Mouse (Mus musculus): ENCODE measurements around the gene Ing3. TPM values are rescaled to one million over a fixed set of nuclear protein-coding genes. Genes with fewer than 3 reads are reported as not detected.

Ing3 gene
- polyA plus RNA-seq, 1 experiment: 19.3 TPM

DNA sequence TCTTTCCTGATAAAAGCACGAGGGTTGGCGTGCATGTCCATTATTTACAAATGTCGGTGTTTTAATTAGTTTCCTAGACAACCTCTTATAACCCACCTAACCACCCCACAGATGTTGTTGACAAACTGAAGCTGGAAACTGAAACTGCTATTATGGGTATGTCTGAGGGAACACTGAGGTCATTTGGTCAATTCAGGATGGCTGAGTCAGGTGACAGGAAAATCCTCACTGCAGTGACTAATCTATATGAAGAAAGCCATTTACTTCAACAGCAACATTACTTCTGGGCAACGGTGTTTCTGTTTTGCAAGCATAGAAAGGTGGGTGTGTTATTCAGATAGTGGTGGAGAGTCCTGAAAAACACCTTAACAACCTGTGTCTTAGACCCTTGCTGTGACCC lies 48.8 kb downstream of the Ing3 start:
- DNase-seq: no peak
- Histone ChIP-seq H3K4me3 (replicated peaks; ENCODE audit: insufficient read depth, low read depth, low read length) (no peak overlapping the region), H3K27me3 (ENCODE audit: control insufficient read depth, insufficient read depth, low read length) (no peaks in the 10 kb centered on the region; the same call in 1 of the 2 replicates), H3K4me1 (ENCODE audit: control insufficient read depth, insufficient read depth, low read length) (no peaks in the 10 kb centered on the region), H3K27ac (ENCODE audit: insufficient read depth, low read length) (no peak overlapping the region)
- TF ChIP-seq CTCF (IDR thresholded peaks at IDR 0.05; ENCODE audit: borderline replicate concordance, insufficient read depth, low read depth, low read length) (no peak), POLR2A (IDR thresholded peaks at IDR 0.05; ENCODE audit: borderline replicate concordance, insufficient read depth, low read length) (no peak)
- 68% methylated on average over 4 of the region's 4 CpGs for whole genome bisulfite sequencing

DNA sequence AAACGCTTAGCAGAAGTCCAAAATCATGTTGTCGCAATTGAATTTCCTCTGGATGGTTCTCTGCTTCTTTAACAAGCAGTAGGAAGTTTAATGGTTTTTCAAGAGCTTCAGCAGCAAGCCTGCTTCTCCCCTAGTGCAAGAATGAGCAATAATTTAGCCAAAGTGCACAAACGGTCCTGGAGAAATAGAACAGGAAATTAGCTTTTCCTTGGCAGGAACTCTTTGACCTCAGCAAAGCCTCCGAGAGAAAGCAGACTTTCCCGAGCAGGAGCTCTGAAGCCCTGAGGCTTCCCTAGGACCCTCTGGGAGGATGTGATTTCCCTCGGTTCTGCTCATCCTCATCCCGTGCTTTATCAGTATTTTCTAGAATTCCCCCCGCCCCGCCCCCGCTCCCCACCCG lies 49.7 kb downstream of the Ing3 start:
- no peak overlapping the region for H3K27ac ChIP-seq (ENCODE audit: insufficient read depth, low read length)
- no peaks in the 10 kb centered on the region for H3K4me1 ChIP-seq (ENCODE audit: control insufficient read depth, insufficient read depth, low read length)
- no peak overlapping the region for H3K4me3 ChIP-seq (replicated peaks; ENCODE audit: insufficient read depth, low read depth, low read length)
- DNase-seq: no peak
- TF ChIP-seq POLR2A (IDR thresholded peaks at IDR 0.05; ENCODE audit: borderline replicate concordance, insufficient read depth, low read length): no peak
- H3K27me3 ChIP-seq (ENCODE audit: control insufficient read depth, insufficient read depth, low read length): no peaks in the 10 kb centered on the region; the same call in 1 of the 2 replicates
- 60% methylated on average over 11 of the region's 11 CpGs for WGBS

DNA sequence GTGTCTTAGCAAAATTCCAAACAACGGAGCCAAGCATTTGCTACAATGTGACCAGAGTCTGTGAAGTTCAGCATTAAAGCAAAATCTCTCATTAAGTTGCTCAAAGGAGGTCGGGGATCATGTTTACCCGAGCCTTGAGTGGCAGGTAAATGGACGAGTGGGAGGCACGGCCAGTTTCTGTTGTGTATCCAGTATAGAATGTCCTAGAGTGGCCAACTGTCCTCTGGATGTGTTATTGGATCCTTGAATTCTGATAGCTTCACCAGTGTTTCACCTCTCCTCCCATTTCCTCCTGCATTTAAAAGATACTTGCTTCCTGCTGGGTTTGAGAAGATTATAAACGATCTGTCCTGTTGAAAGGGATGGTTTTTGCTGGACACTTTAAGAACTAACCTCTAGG lies 50.7 kb downstream of the Ing3 start:
- Histone ChIP-seq H3K27me3 (ENCODE audit: control insufficient read depth, insufficient read depth, low read length) (no peaks in the 10 kb centered on the region; the same call in 1 of the 2 replicates), H3K4me3 (replicated peaks; ENCODE audit: insufficient read depth, low read depth, low read length) (no peak overlapping the region), H3K27ac (ENCODE audit: insufficient read depth, low read length) (no peak overlapping the region), H3K4me1 (ENCODE audit: control insufficient read depth, insufficient read depth, low read length) (no peaks in the 10 kb centered on the region)
- WGBS: 73% methylated on average over 6 of the region's 6 CpGs
- TF ChIP-seq POLR2A (IDR thresholded peaks at IDR 0.05; ENCODE audit: borderline replicate concordance, insufficient read depth, low read length): no peak
- no peak for TF ChIP-seq CTCF (IDR thresholded peaks at IDR 0.05; ENCODE audit: borderline replicate concordance, insufficient read depth, low read depth, low read length)
- no peak for DNase-seq

DNA sequence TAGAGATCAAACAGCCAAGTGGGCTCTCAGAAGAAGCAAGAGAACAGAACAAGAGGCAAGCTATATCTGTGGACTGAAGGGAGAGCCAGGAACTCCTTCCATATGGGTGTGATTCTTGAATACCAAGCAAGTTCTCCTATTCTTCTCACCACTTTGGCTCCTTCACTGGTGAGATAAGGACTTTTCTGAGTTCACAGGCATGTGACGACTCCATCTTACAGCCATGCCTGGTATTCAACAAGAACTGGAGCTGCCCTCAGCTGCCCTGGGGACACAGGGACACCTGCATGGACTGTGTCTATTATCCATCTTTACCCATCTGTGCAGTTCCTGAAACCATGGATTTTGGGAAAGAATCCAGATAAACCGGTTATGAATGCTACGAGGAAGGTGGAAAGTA lies 51.5 kb downstream of the Ing3 start:
- WGBS: 37% methylated on average over 3 of the region's 3 CpGs
- TF ChIP-seq POLR2A (IDR thresholded peaks at IDR 0.05; ENCODE audit: borderline replicate concordance, insufficient read depth, low read length) (no peak), CTCF (IDR thresholded peaks at IDR 0.05; ENCODE audit: borderline replicate concordance, insufficient read depth, low read depth, low read length) (no peak)

DNA sequence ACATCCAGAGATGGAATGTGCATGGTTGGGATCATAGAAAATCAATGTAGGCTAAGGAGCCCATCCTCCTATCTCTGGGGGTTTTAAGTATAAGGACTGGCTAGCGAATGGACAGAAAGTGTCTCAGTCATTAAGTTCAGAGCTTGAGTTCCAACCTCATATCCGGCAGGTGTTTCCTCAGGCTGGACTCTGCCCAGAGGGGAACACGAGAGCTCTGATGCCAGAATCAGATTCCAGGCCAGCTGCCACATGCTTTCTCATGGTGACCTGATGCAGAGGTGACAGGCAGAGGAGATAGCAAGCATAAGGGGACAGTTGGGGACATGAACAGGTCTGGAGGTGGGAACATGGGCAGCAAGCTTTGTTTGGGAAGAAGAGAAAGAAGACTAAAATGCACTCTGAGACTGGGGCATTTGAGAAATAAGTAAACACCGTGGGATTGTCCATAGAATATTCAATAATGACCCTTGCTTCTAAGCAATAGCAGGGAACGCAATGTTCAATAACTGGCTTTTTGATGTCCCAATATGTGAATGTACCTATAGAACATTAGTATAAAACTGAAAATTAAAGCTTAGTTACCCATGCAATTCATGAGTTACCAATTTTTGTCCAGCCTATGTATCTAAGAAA lies 52.0 kb downstream of the Ing3 start:
- 64% methylated on average over 5 of the region's 5 CpGs for WGBS
- H3K27ac ChIP-seq (ENCODE audit: insufficient read depth, low read length): no peak overlapping the region

More for the DNA sequence above, 51.5 kb downstream of the Ing3 start:
- Histone ChIP-seq H3K27ac (ENCODE audit: insufficient read depth, low read length) (no peak overlapping the region), H3K4me1 (ENCODE audit: control insufficient read depth, insufficient read depth, low read length) (no peaks in the 10 kb centered on the region), H3K27me3 (ENCODE audit: control insufficient read depth, insufficient read depth, low read length) (no peaks in the 10 kb centered on the region; the same call in 1 of the 2 replicates), H3K4me3 (replicated peaks; ENCODE audit: insufficient read depth, low read depth, low read length) (no peak overlapping the region)
- no peak for DNase-seq

DNA sequence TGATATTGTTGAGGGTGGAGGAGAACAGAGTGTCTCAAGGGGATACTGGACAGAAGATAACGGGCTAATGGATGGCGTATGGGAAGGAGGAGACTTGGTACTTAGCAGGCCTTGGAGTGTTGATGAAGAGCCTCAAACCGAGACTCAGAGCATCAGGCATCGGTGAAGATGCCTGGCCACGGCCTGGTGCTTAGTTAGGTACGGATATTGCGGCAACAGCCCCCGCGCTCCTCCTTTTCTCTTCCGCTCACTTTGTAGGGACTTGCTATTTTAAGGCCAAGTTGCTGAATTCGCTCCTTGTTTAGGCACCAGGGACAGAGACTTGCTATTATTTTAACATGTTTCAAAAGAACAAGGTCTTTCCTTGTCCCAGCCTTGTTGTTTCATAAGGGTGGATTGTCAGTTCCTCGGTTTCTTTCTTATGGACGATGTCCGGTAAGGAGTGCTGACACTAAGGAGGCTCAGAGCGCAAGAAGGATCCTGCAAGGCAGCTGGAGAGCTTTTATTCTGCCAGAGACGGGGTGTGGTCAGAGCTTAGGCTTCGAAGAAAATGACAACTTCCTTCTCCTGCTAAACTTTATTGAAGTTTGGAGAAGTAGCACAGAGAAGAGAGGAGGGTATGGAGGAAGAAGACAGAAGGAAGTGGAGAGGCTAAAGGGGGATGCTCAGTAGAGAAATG lies 53.3 kb downstream of the Ing3 start:
- H3K27ac ChIP-seq (ENCODE audit: insufficient read depth, low read length): no peak overlapping the region
- no peak for TF ChIP-seq POLR2A (IDR thresholded peaks at IDR 0.05; ENCODE audit: borderline replicate concordance, insufficient read depth, low read length)
- no peak for TF ChIP-seq CTCF (IDR thresholded peaks at IDR 0.05; ENCODE audit: borderline replicate concordance, insufficient read depth, low read depth, low read length)
- H3K4me1 ChIP-seq (ENCODE audit: control insufficient read depth, insufficient read depth, low read length): no peaks in the 10 kb centered on the region
- DNase-seq: no peak
- 57% methylated on average over 17 of the region's 17 CpGs for WGBS
- H3K4me3 ChIP-seq (replicated peaks; ENCODE audit: insufficient read depth, low read depth, low read length): no peak overlapping the region
- no peaks in the 10 kb centered on the region; the same call in 1 of the 2 replicates for H3K27me3 ChIP-seq (ENCODE audit: control insufficient read depth, insufficient read depth, low read length)

More for the DNA sequence above, 52.0 kb downstream of the Ing3 start:
- H3K27me3 ChIP-seq (ENCODE audit: control insufficient read depth, insufficient read depth, low read length): no peaks in the 10 kb centered on the region; the same call in 1 of the 2 replicates
- TF ChIP-seq POLR2A (IDR thresholded peaks at IDR 0.05; ENCODE audit: borderline replicate concordance, insufficient read depth, low read length) (no peak), CTCF (IDR thresholded peaks at IDR 0.05; ENCODE audit: borderline replicate concordance, insufficient read depth, low read depth, low read length) (no peak)
- no peak overlapping the region for H3K4me3 ChIP-seq (replicated peaks; ENCODE audit: insufficient read depth, low read depth, low read length)
- H3K4me1 ChIP-seq (ENCODE audit: control insufficient read depth, insufficient read depth, low read length): no peaks in the 10 kb centered on the region
- no peak for DNase-seq

DNA sequence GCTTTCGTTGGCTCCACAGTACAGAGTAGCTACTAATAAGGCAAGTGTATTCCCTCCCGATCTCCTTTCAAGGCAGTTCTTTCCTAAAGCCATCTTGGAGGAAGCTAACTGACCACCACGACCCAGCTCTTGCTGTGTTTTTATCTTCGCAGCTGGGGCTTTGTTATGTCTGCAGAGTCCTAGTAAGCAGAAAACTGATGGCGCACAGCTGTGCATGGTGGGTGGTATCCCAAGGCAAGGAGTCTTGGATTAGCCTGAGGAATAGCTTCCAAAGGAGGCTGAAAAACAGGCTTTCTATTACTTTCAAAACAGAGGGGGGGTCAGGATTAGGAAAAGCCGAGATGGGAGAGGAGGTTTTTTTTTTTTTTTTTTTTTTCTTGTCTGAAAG lies 53.8 kb downstream of the Ing3 start:
- 23% methylated on average over 6 of the region's 6 CpGs for WGBS
- Histone ChIP-seq H3K27me3 (ENCODE audit: control insufficient read depth, insufficient read depth, low read length) (no peaks in the 10 kb centered on the region; the same call in 1 of the 2 replicates), H3K27ac (ENCODE audit: insufficient read depth, low read length) (no peak overlapping the region), H3K4me1 (ENCODE audit: control insufficient read depth, insufficient read depth, low read length) (no peaks in the 10 kb centered on the region), H3K4me3 (replicated peaks; ENCODE audit: insufficient read depth, low read depth, low read length) (no peak overlapping the region)
- no peak for DNase-seq
- TF ChIP-seq CTCF (IDR thresholded peaks at IDR 0.05; ENCODE audit: borderline replicate concordance, insufficient read depth, low read depth, low read length): no peak
- TF ChIP-seq POLR2A (IDR thresholded peaks at IDR 0.05; ENCODE audit: borderline replicate concordance, insufficient read depth, low read length): no peak

DNA sequence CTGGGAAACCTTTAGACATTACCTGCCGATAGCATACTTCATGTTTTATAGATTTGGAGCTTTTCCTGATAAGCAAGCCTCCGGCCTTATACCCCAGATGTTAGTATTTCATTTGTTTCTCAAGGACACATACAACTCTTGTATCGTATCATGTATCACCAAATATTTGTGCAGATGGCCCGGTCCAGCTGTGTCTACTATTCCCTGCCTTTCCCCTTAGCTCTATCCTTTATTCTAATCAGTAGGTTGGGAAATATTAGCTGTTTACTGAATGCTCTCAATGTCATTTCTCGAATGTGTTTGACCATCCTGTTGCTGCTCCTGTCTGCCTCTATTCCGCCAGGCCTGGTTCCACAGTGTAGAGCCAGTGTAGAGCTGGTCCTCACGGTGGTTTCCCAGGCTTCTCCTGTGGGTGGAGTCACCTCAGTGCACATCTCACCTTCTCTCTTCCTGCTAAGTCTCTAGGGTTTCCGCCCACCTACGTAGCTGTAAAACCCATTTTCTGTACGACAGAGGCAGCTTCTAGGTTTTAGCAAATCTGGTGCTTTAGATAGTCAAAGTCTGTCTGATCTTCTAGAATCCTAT lies 54.7 kb downstream of the Ing3 start:
- 91% methylated on average over 10 of the region's 10 CpGs for WGBS

More for the DNA sequence above, 54.7 kb downstream of the Ing3 start:
- Histone ChIP-seq H3K27me3 (ENCODE audit: control insufficient read depth, insufficient read depth, low read length) (no peaks in the 10 kb centered on the region; the same call in 1 of the 2 replicates), H3K27ac (ENCODE audit: insufficient read depth, low read length) (no peak overlapping the region), H3K4me3 (replicated peaks; ENCODE audit: insufficient read depth, low read depth, low read length) (no peak overlapping the region), H3K4me1 (ENCODE audit: control insufficient read depth, insufficient read depth, low read length) (no peaks in the 10 kb centered on the region)
- TF ChIP-seq POLR2A (IDR thresholded peaks at IDR 0.05; ENCODE audit: borderline replicate concordance, insufficient read depth, low read length) (no peak), CTCF (IDR thresholded peaks at IDR 0.05; ENCODE audit: borderline replicate concordance, insufficient read depth, low read depth, low read length) (no peak)
- DNase-seq: no peak

Data from cerebellum, adult 2 months (tissue).